Mouse (Mus musculus) megakaryocyte, embryonic 14.5 days (primary cell): ENCODE measurements around the gene Mknk2.

ENCODE experiments used
- FLI1 ChIP-seq: IDR thresholded peaks from 2 replicates; pipeline ENCODE4 v1.6.1; 2012; ENCODE audit warnings: low read length, inconsistent platforms, mixed read lengths
- GATA1 ChIP-seq: IDR thresholded peaks from 3 replicates; pipeline ENCODE4 v1.6.1; 2012; ENCODE audit warnings: mixed read lengths, low read length, inconsistent platforms, borderline replicate concordance

DNA sequence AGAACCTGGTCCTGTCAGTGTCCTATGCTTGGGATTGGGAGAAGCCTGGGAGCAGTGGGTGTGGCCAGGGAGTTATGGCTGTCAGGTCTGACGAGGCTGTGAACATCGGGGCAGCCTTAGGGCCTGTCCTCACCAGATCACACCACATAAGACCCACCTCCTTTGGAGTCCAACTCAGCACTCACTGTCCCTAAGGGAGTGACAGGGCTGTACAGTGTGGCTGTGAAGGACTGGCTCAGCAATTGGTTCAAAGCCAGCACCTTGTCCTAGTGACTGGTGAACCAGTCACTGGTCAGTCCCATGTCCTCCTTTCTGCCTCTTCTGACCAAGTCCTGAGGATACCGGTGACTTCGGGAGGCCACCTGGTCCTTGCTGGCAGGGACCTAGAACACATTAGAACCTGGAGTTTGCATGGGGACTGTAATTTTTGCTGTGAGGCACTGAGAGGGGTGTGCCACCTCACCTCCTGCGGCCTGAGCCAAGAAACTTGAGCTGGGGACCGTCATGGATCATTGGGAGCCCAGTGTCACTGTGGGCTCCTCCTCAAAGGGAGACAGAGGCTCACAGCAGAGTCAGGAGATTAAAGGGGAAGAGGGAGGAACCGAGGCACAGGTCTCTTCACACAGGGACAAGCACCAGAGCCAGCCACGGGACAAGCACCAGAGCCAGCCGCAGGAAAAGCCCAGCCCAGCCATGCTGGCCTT, 1.8 kb upstream of the Mknk2 start:
- TF ChIP-seq GATA1, result no peak
- TF ChIP-seq FLI1, result no peak
